Mouse (Mus musculus) cortical plate, adult 2 months (tissue): ENCODE data around the gene Mtfp1.

Source experiments
- CTCF ChIP-seq: fragments of 200-500 bp; IDR thresholded peaks from 2 replicates; pipeline ENCODE4 v1.5.1; 2011; ENCODE audit warnings: mild to moderate bottlenecking, control low read depth, low read length; ENCODE audit not compliant: insufficient read depth; ENCODE audit errors: extremely low read depth
- POLR2A ChIP-seq: fragments of 200-500 bp; IDR thresholded peaks from 2 replicates; pipeline ENCODE4 v1.6.1; 2011; ENCODE audit warnings: mild to moderate bottlenecking, low read length, control low read depth; ENCODE audit not compliant: insufficient read depth; ENCODE audit errors: extremely low read depth

- TF ChIP-seq CTCF = no peak
- no peak for TF ChIP-seq POLR2A
Measured at GRCm38 (mm10) chr11:4086246-4086645, 9.0 kb downstream of the Mtfp1 start.
